Mouse (Mus musculus): ENCODE measurements at regions not wholly inside any gene's neighbourhood (a gene's known extent, or its start where the extent isn't known, plus 50 kb on each side); places are given as distances from the start of the nearest gene placed in this dataset.
A peak's percentile ranks its signal among the peaks of the same experiment; 100 is the strongest.

DNA sequence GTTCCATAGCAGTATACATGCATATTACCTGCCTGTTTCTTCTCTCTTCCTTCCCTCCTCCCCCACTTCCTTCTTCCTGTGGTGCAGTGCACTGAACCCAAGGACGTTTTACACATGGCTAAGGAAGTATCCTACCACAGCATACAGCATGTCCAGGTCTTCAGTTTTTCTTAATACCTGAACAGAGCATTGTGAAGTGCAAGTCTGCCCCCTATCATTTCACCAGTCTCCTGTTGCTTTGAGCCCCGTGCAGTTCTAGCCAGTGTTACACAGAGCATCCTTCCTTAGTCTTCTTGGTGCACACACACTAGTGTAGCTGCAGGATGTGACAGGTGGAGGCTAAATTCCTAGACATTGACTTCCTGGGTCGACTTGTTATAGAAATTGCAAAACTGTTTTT, 53.7 kb upstream of the Foxb1 start:
- DNase-seq (ENCODE audit: low spot score), result no peak

DNA sequence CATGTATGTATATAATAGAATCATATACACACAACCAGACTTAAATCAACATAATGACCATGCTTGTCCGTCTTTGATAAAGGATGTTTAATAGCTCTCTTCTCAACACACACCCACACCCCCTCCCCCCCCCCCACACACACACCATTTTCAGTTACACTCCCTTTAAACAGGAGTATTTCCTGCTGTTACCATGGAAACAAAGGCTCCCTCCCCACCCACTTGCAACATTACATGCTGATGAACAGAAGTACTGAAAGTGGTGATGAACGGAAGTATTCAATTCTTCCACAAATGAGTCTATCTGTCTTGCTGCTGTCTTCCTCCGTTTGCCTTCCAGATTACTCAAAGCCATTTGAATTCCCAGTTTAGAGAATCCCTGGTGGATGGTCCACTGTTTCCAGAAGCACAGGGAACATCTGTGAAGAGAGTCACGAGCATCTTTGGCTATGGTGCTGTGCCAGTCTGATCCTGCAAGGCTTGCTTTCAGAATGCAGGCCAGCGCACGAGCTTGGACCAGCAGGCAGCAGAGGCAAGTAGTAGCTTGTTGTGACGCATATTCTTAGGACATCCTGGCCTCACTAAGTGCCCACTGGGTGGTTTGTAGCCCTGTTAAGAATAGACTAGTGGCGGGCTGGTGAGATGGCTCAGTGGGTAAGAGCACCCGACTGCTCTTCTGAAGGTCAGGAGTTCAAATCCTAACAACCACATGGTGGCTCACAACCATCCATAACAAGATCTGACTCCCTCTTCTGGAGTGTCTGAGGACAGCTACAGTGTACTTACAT, 62.6 kb upstream of the Foxb1 start:
- DNase-seq (ENCODE audit: low spot score), result no peak

DNA sequence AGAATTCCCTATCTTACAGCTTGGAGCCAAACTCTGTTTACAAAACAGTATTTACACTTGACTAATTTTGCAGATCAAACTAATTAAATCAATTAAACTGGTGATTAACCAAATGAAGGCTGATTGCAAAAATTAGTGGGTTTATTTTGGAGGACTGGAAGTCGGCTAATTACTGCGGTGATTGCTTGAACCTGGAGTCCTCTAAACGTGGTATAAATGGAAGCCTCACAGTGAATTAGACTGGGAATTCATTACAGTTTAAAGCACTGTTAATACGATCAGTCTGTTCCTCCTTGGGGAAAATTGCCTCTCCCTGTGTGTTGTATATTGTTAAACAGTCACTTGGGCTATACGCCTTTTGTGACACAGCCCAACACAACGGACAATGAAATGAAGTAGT, 67.7 kb upstream of the Foxb1 start:
- DNase-seq (ENCODE audit: low spot score), result no peak

DNA sequence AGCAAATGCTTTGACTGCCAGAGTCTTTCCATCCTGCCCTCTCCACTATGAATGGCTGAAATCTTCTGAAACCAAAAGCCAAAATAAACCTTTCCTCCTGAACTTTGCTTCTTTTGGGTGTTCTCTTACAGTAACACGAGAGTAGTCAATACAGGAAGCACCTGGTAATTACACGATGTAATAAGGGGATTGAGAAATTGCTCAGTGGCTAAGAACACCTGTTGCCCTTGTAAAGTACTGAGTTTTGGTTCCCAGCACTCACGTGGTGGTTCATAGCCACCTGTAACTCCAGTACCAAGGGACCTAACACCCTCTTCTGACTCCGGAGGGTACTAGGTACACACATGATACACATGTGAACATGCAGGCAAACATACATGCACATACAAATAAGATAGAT, 74.7 kb upstream of the Foxb1 start:
- no peak for DNase-seq (ENCODE audit: low spot score)

DNA sequence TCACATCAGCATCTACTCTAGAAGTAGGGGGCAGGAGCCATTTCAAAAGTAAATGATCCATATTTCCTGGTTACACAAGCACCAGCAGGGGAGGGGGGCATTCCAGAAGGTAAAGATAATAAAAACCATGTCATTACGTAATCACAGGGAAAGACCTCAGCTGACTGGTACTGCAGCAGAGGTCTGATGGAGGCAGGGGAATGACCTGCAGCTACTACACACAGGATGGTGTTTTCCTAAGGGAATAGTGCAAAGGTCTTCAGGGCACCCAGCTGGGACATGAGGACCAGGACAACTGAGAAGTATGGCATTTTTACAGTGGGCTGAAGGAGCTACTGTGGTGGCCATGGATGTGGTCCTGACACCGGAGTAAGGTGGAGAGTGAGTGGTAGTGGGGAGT, 78.5 kb upstream of the Foxb1 start:
- no peak for DNase-seq (ENCODE audit: low spot score)

DNA sequence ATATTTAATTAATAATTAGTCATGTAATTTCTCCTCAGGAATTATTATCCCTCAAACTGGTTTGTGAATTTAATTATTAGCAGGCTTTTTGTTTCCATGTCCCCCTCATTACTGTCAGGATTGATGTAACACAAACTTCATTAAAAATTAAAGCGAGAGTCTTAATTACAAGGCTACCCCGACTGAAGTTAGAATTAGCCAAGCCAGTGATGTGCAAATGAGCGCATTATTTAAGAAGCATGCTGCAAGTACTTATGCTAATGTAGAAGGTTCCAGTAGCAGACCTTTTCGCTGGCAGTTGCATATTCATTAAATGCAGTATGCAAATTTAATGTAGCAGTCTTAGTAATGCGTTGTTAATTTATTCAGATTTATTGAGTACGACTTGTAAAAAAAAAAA, 84.0 kb upstream of the Foxb1 start:
- DNase-seq (ENCODE audit: low spot score), result no peak

DNA sequence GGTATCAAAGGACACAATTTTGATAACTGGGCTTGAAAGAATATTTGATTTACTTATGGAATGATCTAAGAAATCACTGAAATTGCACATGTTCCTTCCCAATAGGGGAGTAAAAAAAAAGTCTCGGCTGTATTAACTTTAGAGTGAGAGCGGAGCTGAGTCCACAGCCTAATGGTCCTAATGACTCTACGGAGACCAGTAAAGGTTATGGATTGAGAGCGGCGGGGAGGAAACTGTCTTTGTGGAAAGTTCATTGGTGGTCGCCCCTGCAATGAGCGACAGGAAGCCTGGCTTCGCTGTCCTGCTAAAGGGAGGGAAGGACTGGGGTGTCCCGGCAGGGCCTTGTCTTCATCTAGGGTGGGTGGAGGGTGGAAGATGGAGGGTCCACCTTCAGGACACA, 84.5 kb upstream of the Foxb1 start:
- DNase-seq (ENCODE audit: low spot score), result no peak

DNA sequence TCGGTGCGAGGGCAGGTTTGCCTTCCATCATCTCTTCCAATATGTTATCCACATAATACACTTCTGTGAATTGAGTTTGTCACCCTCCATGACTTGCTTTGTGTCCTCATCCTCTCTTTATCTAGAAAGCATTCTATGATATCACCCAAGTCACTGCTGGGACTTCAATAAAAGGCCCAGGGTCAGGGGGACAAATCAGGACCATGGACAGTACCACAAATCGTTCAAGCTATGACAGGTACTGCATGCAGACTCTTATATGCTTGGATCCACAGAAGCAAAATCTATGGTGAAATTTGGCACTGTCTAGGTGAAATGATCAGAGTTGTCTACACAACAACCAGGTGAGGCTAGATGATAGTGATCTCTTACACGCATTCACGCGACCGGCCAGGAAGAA, 95.9 kb upstream of the Foxb1 start:
- no peak for DNase-seq (ENCODE audit: low spot score)

DNA sequence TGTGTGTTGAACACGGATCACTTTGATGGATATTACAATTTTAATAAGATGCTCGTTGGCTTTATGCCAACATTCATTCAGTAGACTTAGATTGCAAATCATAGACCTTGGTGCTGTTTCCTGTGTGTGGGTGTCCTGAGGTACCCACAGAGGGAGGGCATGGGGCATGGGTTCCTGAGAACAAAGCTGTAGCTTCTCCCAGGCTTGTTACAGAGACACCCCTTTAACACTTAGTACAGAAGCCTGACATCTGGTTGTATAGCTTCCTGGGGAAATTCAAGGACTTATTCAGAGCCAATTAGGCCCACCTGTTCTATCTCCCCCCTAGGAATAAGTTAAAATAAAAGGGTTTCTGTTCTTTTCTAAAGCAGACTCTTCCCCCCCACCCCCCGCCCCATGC, 97.9 kb upstream of the Foxb1 start:
- DNase-seq (ENCODE audit: low spot score), result no peak

DNA sequence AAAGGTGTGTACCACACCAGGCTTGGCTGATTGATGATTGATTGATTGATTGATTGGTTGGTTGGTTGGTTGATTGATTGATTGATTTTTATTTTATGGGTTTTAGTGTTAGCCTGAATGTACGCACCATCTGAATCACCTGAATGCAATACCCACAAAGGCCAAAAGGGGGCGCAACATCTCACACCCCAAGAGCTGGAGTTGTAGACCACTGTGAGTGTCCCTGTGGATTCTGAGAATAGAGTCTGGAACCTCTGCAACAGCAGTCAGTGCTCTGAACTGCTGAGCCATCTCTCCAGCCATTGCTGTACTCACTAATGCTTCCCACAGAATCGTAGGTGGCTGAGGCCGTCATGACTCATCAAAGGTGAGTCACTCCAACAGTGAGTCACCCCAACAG, 109.4 kb upstream of the Foxb1 start:
- DNase-seq (ENCODE audit: low spot score), result no peak

DNA sequence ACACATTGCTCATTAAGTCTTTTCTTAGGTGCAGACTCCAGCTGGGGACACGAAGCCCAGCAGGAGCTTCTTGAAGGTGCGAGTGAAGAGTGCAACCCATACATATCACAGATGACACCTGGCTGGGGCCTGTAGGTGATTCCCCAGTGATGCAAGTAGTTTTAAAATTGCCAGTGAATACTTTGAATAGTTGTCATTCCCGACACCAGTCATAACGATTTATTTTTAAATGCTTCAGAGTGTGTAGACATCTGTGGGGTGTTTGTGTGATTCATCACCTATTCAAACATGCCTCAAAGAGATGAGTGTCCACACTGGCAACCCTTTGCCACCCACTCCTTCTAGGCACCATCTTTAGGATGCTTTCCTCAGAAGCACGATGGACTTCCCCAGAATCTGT, 102.9 kb upstream of the Bnip2 start:
- no peak for DNase-seq (ENCODE audit: low spot score)

DNA sequence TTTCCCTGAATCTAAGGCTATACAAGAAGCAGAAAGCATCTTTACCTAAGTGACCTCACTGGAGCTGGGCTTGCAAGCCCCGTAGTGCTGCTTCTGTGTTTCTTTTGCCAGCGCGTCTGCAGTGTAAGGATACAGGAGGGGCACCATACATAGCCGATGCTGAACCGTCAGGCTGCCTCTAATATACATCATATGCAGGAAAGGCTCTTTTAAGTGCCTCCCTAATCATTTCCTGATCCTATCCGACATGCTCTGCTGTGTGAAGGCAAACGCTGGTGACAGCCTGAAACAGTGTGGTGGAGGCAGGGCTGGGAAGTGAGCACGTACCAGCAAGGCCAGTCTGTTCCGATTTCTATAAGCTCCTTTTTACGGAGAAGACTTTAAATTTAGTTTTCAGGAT, 91.2 kb upstream of the Bnip2 start:
- no peak for DNase-seq (ENCODE audit: low spot score)

DNA sequence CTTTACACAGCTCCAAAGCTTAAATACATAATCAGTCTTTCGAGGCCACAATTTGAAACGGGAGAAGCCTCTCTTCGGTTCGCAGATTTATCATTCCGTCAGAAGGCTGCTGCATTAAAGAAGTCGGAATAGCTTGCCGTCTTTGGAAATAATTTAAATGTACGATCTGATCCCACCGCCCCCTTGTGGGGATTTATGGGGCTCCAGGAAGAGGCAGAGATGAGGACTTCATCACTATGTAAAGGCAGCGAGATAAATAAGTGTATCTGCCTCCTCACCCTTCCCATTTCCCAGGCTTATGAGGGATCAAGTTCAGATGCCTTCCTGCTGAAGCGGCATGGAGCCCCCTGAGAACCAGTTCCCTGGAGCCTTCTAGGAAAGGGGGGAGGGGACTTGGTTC, 89.9 kb upstream of the Bnip2 start:
- peak; percentile 13 for DNase-seq (ENCODE audit: low spot score)

DNA sequence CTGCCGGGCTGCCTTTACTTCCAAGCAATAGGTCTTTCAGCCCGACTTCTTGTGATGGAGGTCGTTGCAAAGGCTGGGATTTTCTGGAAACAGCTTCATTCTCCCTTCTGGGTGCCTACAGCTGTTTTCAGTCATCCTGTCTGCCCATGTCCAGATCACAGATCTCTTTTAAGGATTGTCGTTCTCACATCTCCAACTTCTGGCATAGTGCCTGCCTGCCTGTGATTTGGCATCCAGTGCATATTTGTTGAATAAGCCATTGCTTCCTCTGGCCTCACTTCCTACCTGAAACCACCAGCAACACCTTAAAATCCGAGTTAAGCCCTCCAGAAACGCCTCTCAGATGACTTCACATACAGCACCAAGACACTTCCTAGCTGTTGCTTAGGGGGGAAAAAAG, 88.4 kb upstream of the Bnip2 start:
- no peak for DNase-seq (ENCODE audit: low spot score)

DNA sequence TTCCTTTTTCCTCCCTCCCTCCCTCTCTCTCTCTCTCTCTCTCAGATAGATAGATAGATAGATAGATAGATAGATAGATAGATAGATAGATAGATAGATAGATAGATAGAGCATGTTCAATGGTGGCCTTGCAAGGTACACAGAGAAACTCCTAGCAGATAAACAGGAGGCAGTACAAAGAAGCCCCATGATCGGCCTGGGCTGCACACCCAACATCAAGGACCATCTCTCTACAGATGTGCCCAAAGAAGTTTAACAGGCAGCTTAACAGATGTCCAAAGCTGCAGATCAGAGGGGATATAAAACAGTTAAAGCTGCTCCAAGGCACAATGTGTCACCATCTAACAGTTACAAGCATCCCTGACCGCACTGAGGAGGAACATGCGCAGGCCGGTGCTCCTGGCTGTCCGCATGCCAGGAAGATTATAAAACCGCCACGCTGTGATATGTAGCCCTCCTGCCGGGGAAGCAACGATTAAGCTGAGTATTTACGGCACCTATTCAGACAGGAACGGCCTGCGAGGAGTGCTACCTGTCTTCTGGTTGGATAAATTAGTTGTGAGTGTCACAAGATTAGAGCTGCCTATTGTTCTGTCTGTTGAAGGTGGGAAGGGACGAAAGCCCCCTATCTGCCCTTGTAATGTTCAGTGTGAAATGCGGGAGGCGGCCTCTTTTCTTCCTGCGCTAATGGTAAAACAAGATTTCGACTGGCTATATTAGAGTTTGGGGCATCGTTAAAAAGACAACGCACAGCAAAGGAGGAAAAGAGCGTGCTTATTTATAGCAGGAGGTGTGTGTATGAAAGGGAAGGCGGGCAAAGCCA, 81.9 kb upstream of the Bnip2 start:
- no peak for DNase-seq (ENCODE audit: low spot score)

DNA sequence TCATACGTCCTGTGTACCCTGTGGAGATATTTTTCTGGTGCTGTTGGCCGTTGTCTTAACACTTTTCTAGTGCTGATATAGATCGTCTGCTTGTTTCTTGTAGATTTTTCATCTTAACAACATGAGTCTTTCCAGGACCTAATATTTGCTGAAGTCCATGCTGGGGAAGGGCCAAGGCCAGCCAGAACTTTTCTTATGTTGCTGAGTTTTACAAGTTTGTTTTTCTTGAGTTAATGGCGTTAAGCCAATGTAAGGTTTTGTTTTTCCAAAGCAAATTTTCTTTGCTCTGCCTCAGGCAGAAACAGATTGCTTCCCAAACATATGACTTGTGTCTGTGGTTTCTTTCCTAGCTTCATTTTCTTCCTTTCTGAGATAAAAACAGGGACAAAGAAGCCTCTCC, 78.6 kb upstream of the Bnip2 start:
- no peak for DNase-seq (ENCODE audit: low spot score)

DNA sequence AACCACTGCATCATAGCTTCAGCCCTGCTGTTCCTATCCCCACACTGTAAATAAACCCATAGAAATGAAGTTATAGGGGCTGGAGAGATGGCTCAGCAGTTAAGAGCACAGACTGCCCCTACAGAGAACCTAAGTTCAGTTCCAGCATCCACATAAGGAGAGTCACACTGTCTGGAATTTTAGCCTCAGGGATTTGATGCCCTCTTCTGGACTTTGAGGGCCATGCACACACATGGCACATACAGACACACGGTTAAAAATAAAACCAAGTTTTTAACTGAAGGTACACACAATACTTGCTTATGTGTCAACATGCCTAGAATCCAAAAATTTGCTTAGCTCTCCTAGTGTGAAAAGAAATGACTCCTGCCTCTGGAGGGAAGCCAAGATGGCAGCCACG, 61.1 kb upstream of the Bnip2 start:
- no peak for DNase-seq (ENCODE audit: low spot score)

DNA sequence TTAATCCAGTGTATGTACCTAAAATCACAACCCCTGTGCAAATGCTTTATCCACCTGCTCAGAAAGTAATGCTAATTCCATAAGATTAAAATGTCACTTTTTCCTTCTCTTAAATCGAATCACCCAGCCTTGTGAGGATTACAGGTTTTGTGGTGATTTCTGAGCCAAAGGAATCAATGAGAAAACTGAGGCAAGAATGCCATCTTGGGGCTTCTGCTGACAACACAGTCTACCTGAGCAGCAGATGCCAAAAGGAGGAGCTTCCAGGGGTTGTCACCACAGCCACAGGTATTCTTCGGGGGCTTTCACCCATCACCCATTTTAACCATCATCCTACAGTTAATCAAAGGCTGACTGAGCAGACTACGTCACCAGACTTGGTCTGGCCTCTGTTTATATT, 51.4 kb upstream of the Bnip2 start:
- DNase-seq (ENCODE audit: low spot score), result no peak
